Mouse (Mus musculus): ENCODE data around the gene Fkbp2.

DNA sequence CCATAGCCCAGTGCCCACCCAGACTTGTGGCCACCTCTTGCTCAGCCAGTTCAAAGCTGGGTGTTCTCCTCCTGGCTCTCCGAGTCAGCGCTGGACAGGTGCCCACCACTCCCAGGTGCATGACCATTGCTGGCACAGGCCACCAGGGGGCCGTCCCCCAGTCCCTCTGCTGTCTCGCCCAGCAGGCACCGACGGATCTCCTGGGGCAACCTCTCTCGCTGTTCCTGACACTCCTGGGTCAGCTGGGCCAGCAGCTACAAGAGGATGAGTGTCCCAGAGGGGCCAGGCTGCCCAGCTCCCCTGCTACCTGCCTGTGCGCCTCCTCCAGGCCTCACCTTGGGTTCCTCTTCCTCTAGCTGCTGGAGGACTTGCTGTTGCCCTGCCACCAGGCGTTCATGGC lies 26.3 kb downstream of the Fkbp2 start:
- TF ChIP-seq HCFC1 (IDR thresholded peaks at IDR 0.05; ENCODE audit: borderline replicate concordance, insufficient read depth, low read length) (no peak), MAFK (IDR thresholded peaks at IDR 0.05; ENCODE audit: insufficient read depth, low read depth, low read length) (no peak), ZNF384 (IDR thresholded peaks at IDR 0.05; ENCODE audit: low read depth, low read length) (no peak), CHD2 (IDR thresholded peaks at IDR 0.05; ENCODE audit: low read depth, low read length) (no peak)

Measured in ES-E14 (cell line).